Mouse (Mus musculus) liver, embryonic 12.5 days (tissue): ENCODE results near the gene Lman1l. TPM values are rescaled to one million over a fixed set of nuclear protein-coding genes. Genes with fewer than 3 reads are reported as not detected.

ENCODE experiments used
- ATAC-seq: fragments of 200-750 bp; cut with Nextera tagmentation; 2 replicates; pipeline ENCODE4 v1.8.0; 2017; ENCODE audit warnings: moderate number of reproducible peaks, mild to moderate bottlenecking, moderate library complexity
- H3K27ac ChIP-seq: fragments of 300-500 bp; sonication (generic); 2 replicates; pipeline ENCODE4 v1.5.1; 2016; ENCODE audit warnings: mild to moderate bottlenecking
- H3K27me3 ChIP-seq: fragments of 300-500 bp; sonication (generic); replicated peaks from 2 replicates; pipeline ENCODE4 v1.6.1; 2016; ENCODE audit warnings: mild to moderate bottlenecking, moderate library complexity
- H3K36me3 ChIP-seq: fragments of 300-500 bp; sonication (generic); 2 replicates; pipeline ENCODE4 v1.6.1; 2016; ENCODE audit warnings: mild to moderate bottlenecking, moderate library complexity
- H3K4me1 ChIP-seq: fragments of 300-500 bp; sonication (generic); 2 replicates; pipeline ENCODE4 v1.6.1; 2016
- H3K4me2 ChIP-seq: fragments of 300-500 bp; sonication (generic); 2 replicates; pipeline ENCODE4 v1.6.1; 2016; ENCODE audit warnings: mild to moderate bottlenecking, moderate library complexity
- H3K4me3 ChIP-seq: fragments of 300-500 bp; sonication (generic); 2 replicates; pipeline ENCODE4 v1.5.1; 2016; ENCODE audit warnings: mild to moderate bottlenecking, moderate library complexity
- H3K9ac ChIP-seq: fragments of 300-500 bp; sonication (generic); 2 replicates; pipeline ENCODE4 v1.6.1; 2016; ENCODE audit warnings: mild to moderate bottlenecking, moderate library complexity
- H3K9me3 ChIP-seq: fragments of 300-500 bp; sonication (generic); replicated peaks from 2 replicates; pipeline ENCODE4 v1.6.1; 2016; ENCODE audit warnings: mild to moderate bottlenecking, moderate library complexity
- WGBS: fragments of 180-500 bp; shearing (Covaris S2); methylation state at CpG from one replicate; pipeline ENCODE4 v1.1.7; 2016; ENCODE audit not compliant: insufficient replicate concordance; 5-methylcytosine and 5-hydroxymethylcytosine counted together
- polyA plus RNA-seq: library from polyadenylated mRNA; unstranded; fragments of >200 nt; fragmentation: Nextera tagmentation; extraction: Ambion mirVana; gene quantifications from 2 replicates; pipeline ENCODE4 v1.2.1, GENCODE M21; 2016

Gene Lman1l
- polyA plus RNA-seq, 1 experiment from 2014 or later = not detected

DNA sequence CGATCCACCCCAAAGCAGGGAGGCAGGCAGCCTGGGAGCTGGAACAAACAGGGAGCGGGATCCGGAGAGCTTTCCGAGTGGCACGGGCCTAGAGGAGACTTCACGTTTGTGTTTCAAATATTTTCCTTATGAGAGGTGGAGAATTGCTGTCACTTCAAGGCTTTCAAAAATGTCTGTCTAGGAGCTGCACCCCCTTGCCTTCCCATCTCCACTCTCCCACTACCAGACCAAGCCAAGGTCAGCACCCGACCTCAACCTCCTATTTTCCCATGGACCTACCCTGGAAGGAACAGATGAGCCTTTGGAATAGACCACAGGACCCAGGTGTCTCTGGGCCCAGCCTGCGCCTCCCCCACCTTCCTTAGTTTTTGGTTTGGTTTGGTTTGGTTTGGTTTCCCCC, 23.3 kb downstream of the Lman1l start:
- H3K4me2 ChIP-seq = no peak overlapping the region
- no peak overlapping the region for H3K4me3 ChIP-seq
- H3K27ac ChIP-seq = no peak overlapping the region
- peaks cover 32% of the 10 kb centered on the region for H3K36me3 ChIP-seq
- peaks cover 37% of the 10 kb centered on the region for H3K4me1 ChIP-seq
- 78% methylated on average over 8 of the region's 8 CpGs for WGBS
- no peak for ATAC-seq
- peaks cover 19% of the 10 kb centered on the region; the same call in 1 of the 2 replicates for H3K27me3 ChIP-seq
- no peak overlapping the region for H3K9ac ChIP-seq
- no peaks in the 10 kb centered on the region for H3K9me3 ChIP-seq

DNA sequence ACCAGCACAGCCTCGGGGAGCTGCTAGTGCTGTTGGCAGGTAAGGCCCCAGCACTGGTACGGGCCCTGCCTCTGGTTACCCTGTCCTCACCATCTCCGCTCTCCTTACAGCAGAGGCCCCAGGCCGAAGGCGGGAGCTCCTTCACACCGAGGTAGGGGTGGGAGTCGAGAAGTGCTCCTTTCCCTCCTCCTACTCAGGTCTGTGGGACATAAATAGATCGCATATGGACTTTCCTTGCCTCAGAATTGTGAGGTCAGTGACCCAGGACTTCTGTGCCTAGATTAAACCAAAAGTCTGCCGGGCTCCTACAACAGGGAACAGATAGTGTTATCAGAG, 26.4 kb downstream of the Lman1l start:
- ATAC-seq = no peak
- 66% methylated on average over 9 of the region's 9 CpGs for WGBS
- H3K36me3 ChIP-seq = peaks cover 34% of the 10 kb centered on the region
- peaks cover 5% of the 10 kb centered on the region; the same call in 1 of the 2 replicates for H3K27me3 ChIP-seq
- no peak overlapping the region for H3K27ac ChIP-seq
- H3K9ac ChIP-seq = no peak overlapping the region
- H3K9me3 ChIP-seq = no peaks in the 10 kb centered on the region
- peaks cover 26% of the 10 kb centered on the region for H3K4me1 ChIP-seq
- H3K4me3 ChIP-seq = no peak overlapping the region
- no peak overlapping the region for H3K4me2 ChIP-seq

GRCm38 (mm10) chr9:57593454-57594173, 27.0 kb downstream of the Lman1l start:
- no peak overlapping the region for H3K27ac ChIP-seq
- no peaks in the 10 kb centered on the region for H3K9me3 ChIP-seq
- H3K4me2 ChIP-seq = no peak overlapping the region
- peaks cover 31% of the 10 kb centered on the region for H3K4me1 ChIP-seq
- no peak for ATAC-seq
- WGBS = 70% methylated on average over 12 of the region's 12 CpGs
- H3K4me3 ChIP-seq = no peak overlapping the region
- H3K27me3 ChIP-seq = no peaks in the 10 kb centered on the region
- H3K36me3 ChIP-seq = peaks cover 34% of the 10 kb centered on the region
- no peak overlapping the region for H3K9ac ChIP-seq

DNA sequence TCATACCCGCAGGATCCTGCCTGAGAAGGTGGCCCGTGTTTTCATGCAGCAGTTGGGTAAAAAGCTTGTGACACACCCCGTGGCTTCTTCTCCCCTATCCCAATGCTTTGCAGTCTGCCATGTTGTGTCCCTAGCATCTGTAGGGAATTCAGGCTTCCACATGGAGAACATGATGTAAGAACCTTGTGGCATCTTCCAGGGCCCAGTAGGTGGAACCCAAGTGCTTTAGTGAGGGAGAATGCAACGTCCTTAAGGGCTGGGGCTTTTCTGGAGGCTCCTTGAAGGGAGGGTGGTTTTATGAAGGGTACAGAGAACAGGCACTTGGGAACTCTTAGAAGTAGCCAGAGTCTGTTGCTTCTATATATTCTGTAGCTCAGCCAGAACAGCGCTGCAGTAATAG, 29.8 kb downstream of the Lman1l start:
- Histone ChIP-seq H3K9me3 (no peaks in the 10 kb centered on the region), H3K4me1 (peaks cover 36% of the 10 kb centered on the region), H3K36me3 (peaks cover 57% of the 10 kb centered on the region), H3K9ac (no peak overlapping the region), H3K4me3 (no peak overlapping the region), H3K4me2 (peak overlapping the region; percentile 94; the same call in 1 of the 2 replicates), H3K27ac (no peak overlapping the region), H3K27me3 (no peaks in the 10 kb centered on the region)
- ATAC-seq = no peak
- 40% methylated on average over 5 of the region's 5 CpGs for WGBS

DNA sequence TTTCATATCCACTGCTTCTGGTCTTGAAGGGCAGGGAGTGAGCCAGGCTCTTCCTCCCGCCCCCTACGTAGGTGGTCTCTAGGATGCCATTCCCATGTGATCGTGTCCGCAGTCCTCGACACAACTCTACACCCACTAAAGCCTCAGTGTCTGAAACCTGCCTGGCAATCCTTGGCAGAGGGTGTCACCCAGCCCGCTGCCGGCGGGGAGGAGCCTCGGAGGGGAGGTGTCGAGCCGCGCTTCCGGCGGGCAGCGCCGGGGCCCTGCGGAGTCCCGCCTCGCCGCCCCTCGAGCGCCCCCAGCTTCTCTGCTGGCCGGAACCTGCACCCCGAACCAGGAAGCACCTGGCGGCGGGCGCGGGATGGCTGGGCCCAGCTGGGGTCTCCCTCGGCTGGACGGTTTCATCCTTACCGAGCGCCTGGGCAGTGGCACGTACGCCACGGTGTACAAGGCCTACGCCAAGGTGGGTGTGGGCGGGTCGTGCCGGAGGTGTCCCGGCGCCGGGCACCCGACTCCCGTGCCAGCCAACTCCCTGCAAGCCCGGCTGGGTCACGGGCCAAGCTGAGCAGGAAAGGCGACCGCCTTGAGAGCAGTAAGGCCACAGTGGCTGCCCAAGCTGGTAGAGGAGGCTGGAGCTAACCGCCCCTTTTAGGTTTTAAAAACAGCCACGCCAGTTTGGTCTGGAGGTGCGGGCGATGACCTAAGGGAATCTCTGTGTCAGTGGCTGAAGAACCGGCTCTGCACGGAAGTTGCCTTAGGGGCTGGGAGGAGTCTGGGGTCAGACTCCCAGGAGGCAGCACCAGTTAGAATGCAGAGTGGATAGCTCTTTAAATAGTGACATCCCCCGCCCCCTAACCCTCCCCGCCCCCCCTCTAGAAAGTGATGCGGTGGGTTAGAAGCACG, 31.1 kb downstream of the Lman1l start, which contains the start of gene Ulk3:
Gene Ulk3 (plus strand): TSS at position 229 of the 903 bp plus-strand sequence.
- Histone ChIP-seq H3K27ac (peak within 1 kb of the TSS; percentile 71), H3K27me3 (no peaks in the 10 kb centered on the region), H3K4me2 (peak within 1 kb of the TSS; percentile 94), H3K36me3 (peaks cover 56% of the 10 kb centered on the region), H3K9ac (peak within 1 kb of the TSS; percentile 76), H3K4me1 (peaks cover 36% of the 10 kb centered on the region), H3K4me3 (peak within 1 kb of the TSS; percentile 70), H3K9me3 (no peaks in the 10 kb centered on the region)
- WGBS = 1% methylated on average over 58 of the region's 58 CpGs
- peak; percentile 80 for ATAC-seq

DNA sequence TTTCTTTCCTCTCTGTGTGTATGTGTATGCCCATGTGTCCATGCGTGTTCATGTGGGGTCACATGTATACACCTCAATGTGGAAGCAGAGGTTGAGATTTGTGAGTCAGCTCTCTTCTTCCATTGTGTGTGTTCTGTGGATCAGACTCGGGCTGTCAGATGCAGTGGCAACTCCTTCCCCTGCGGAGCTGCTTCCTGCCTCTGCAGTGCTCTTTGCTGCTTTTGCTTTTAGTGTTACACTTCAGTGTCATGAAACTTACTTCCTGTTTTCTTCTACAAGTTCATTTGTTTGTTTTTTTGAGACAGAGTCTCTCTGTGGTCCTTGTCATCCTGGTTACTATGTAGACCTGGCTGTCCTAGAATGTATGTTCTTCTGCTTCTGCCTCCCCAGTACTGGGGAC, 35.6 kb downstream of the Lman1l start:
- H3K9ac ChIP-seq = no peak overlapping the region
- H3K4me1 ChIP-seq = peaks cover 19% of the 10 kb centered on the region
- no peak overlapping the region for H3K4me3 ChIP-seq
- no peak overlapping the region for H3K4me2 ChIP-seq
- no peak overlapping the region for H3K27ac ChIP-seq
- 67% methylated on average over 3 of the region's 3 CpGs for WGBS
- H3K27me3 ChIP-seq = no peaks in the 10 kb centered on the region
- H3K9me3 ChIP-seq = no peaks in the 10 kb centered on the region
- ATAC-seq = no peak
- H3K36me3 ChIP-seq = peaks cover 76% of the 10 kb centered on the region

- Histone ChIP-seq H3K27ac (peak overlapping the region; percentile 75), H3K9me3 (no peaks in the 10 kb centered on the region), H3K4me1 (peaks cover 32% of the 10 kb centered on the region), H3K4me3 (no peak overlapping the region), H3K4me2 (peak overlapping the region; percentile 44), H3K9ac (peak overlapping the region; percentile 37; the same call in 1 of the 2 replicates), H3K36me3 (peaks cover 52% of the 10 kb centered on the region), H3K27me3 (no peaks in the 10 kb centered on the region)
- WGBS = 30% methylated on average over 6 of the region's 6 CpGs
- ATAC-seq = peak; percentile 91
These were observed 43.3 kb downstream of the Lman1l start for GRCm38 (mm10) chr9:57577144-57577849.

DNA sequence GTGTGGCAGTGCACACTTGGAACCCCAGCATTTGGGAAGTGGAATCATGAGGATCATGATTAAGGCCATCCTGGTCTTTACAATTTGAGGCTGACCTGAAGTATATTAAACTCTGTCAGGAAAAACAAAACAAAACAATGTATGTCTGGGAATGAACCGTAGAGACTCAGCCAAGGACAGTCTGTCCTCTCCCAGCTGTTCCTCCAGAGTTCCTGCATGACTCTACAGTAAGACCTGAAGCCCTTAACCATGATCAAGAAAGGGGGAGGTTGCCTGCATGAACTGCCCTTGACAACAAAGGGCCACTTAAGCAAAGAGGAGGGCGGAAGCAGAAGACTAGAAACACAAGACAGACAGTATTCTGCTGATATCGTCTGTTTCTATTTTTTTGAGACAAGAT, 45.0 kb downstream of the Lman1l start:
- Histone ChIP-seq H3K4me3 (no peak overlapping the region), H3K9ac (no peak overlapping the region), H3K4me2 (no peak overlapping the region), H3K36me3 (peaks cover 45% of the 10 kb centered on the region), H3K9me3 (no peaks in the 10 kb centered on the region), H3K27me3 (no peaks in the 10 kb centered on the region), H3K27ac (no peak overlapping the region), H3K4me1 (peaks cover 32% of the 10 kb centered on the region)
- ATAC-seq = no peak
- whole genome bisulfite sequencing = 77% methylated on average over 3 of the region's 3 CpGs

DNA sequence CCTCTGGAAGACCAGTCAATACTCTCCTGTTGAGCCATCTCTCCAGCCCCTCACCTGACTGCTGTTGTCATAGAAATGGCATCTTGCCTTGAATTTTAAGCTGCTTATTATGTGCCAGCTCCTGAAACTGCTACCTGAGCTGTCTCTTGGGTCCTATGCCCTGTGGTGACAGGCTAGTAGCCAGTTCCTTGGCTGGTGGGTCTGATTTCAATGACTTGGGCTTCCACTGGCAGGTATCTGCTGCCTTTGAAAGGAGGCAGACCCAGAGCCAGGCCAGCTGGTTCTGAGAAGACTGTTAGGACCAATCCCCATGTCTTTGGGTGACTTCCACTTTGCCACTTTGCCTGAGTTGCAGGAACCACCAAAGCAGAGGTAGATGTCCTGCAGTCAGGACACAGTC, 46.2 kb downstream of the Lman1l start:
- Histone ChIP-seq H3K4me2 (no peak overlapping the region), H3K27me3 (no peaks in the 10 kb centered on the region), H3K9ac (no peak overlapping the region), H3K36me3 (peaks cover 39% of the 10 kb centered on the region), H3K4me1 (peaks cover 32% of the 10 kb centered on the region), H3K9me3 (no peaks in the 10 kb centered on the region), H3K27ac (no peak overlapping the region), H3K4me3 (no peak overlapping the region)
- no peak for ATAC-seq

DNA sequence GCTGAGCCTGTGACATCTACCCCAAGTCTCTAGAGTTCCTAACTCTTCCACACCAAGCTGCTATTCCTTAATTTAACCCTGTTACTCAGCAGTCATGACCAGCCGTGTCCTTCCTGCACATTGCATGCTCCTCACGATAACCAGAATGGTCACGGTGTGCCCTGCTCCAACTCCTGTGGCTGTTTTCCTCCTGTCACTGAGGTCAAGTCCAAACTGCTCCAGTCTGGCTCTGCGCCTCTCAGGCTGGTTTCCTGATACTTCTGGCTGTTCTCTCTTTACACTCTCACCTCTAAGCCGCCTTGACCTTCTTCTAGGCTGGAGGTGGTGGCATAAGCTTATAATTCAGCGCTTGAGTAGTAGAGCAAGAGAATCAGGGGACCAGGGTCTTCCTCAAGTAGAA, 52.1 kb downstream of the Lman1l start:
- no peaks in the 10 kb centered on the region for H3K9me3 ChIP-seq
- ATAC-seq = no peak
- H3K36me3 ChIP-seq = peaks cover 34% of the 10 kb centered on the region
- H3K4me2 ChIP-seq = no peak overlapping the region
- WGBS = 87% methylated on average over 6 of the region's 6 CpGs
- H3K4me3 ChIP-seq = no peak overlapping the region
- H3K27ac ChIP-seq = no peak overlapping the region
- H3K27me3 ChIP-seq = no peaks in the 10 kb centered on the region
- no peak overlapping the region for H3K9ac ChIP-seq
- H3K4me1 ChIP-seq = peaks cover 21% of the 10 kb centered on the region

DNA sequence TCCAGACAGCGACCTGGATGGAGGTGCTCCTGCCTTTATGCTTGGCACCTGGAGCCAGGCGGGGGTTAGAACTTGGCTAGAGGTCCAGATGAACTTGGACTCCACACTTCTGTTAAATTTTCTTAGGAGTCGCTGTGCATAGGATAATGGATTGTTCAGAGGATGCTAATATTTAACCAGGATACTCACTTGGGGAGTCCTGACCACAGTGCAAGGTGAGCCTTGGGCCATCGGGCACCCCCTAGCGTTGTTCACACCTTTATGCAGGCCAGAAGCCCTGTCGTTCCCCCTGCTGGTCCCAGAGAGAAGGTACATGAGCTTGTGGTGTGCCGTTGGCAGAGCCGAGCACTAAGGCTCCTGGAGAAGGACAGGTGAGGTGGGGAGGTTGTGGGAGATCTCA, 53.7 kb downstream of the Lman1l start:
- no peak for ATAC-seq
- WGBS = 58% methylated on average over 8 of the region's 8 CpGs

DNA sequence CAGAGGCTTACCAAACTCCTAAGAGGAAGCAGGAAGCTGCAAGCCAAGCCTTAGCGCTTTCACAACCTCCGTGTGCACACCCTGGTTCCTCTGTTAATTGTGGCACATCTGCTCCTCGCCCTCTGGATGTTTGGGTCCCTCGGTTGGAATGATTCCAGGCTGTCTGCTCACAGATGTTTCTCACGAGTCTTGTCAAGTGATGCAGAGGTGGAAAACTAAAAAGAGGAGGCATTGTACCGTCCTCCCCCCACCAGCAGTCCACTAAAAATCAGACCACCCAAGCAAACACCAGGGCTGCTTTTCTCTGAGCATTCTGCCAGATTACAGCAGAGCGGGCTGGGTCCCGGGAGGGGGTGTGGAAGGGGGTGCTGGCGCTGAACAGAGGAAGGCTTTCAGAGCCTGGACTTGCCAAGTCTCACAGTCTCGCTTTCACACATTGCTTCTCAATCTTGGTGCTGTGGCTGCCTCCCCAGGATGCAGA, 54.8 kb downstream of the Lman1l start:
- Histone ChIP-seq H3K27ac (no peak overlapping the region), H3K4me3 (no peak overlapping the region), H3K27me3 (no peaks in the 10 kb centered on the region), H3K9ac (no peak overlapping the region), H3K4me2 (no peak overlapping the region), H3K36me3 (peaks cover 26% of the 10 kb centered on the region), H3K9me3 (no peaks in the 10 kb centered on the region), H3K4me1 (peaks cover 44% of the 10 kb centered on the region)
- no peak for ATAC-seq
- 57% methylated on average over 10 of the region's 10 CpGs for WGBS

More for the DNA sequence above, 53.7 kb downstream of the Lman1l start:
- Histone ChIP-seq H3K27me3 (no peaks in the 10 kb centered on the region), H3K9me3 (no peaks in the 10 kb centered on the region), H3K4me3 (no peak overlapping the region), H3K27ac (no peak overlapping the region), H3K9ac (no peak overlapping the region), H3K36me3 (peaks cover 34% of the 10 kb centered on the region), H3K4me2 (no peak overlapping the region), H3K4me1 (peaks cover 37% of the 10 kb centered on the region)
